Mouse (Mus musculus): ENCODE data around the gene Scn4a.

GRCm38 (mm10) chr11:106274374-106274773 is 78.7 kb downstream of the Scn4a start:
- TF ChIP-seq POLR2A (IDR thresholded peaks at IDR 0.05; ENCODE audit: insufficient read depth, low read depth, low read length) (no peak), CTCF (IDR thresholded peaks at IDR 0.05; ENCODE audit: insufficient read depth, low read depth, low read length) (no peak)

Measured in olfactory bulb, adult 2 months (tissue).